Mouse (Mus musculus): ENCODE data around the gene Lrrc8b.

Lrrc8b gene

GRCm38 (mm10) chr5:105415198-105415791, at the start of gene Lrrc8b:
Lrrc8b (plus strand) TSS chr5:105415775.
- ChIA-PET CTCF (interaction anchor here in 3 of 4 experiments (0.6 to 1.7 kb wide), 4 partner anchors 10 to 1570 kb away, joined by 3 to 7 read pairs (median 4); no protein-coding TSS in a partner anchor), POLR2A (interaction anchor here in 3 of 4 experiments (0.8 to 1.9 kb wide), 17 partner anchors 10 to 807 kb away, joined by 3 to 7 read pairs (median 4); no protein-coding TSS in a partner anchor)

- ChIA-PET POLR2A (interaction anchor here in 2 of 4 experiments (0.6 to 0.7 kb wide), 2 partner anchors 192 to 412 kb away, joined by 3 to 4 read pairs; no protein-coding TSS in a partner anchor), CTCF (no interaction called here)
Measured at GRCm38 (mm10) chr5:105381482-105381881, 34.1 kb upstream of the Lrrc8b start.

GRCm38 (mm10) chr5:105390346-105390745, 25.2 kb upstream of the Lrrc8b start:
- ChIA-PET POLR2A (interaction anchor here in 2 of 4 experiments (0.7 kb wide), 2 partner anchors 283 to 345 kb away, joined by 3 to 4 read pairs; no protein-coding TSS in a partner anchor), CTCF (interaction anchor here in 1 of 4 experiments (0.7 kb wide), 1 partner anchor 269 kb away, joined by 6 read pairs; no protein-coding TSS in a partner anchor)

- POLR2A ChIA-PET: interaction anchor here in 1 of 4 experiments (0.7 kb wide), 1 partner anchor 144 kb away, joined by 6 read pairs; no protein-coding TSS in a partner anchor
- CTCF ChIA-PET: no interaction called here
Measured at GRCm38 (mm10) chr5:105393731-105394130, 21.8 kb upstream of the Lrrc8b start.

- POLR2A ChIA-PET: no interaction called here
- CTCF ChIA-PET: no interaction called here
Measured at GRCm38 (mm10) chr5:105395188-105395587, 20.4 kb upstream of the Lrrc8b start.

GRCm38 (mm10) chr5:105398966-105399365, 16.6 kb upstream of the Lrrc8b start:
- ChIA-PET POLR2A (interaction anchor here in 1 of 4 experiments (0.6 to 1.7 kb wide), 2 partner anchors 19 to 97 kb away, joined by 4 to 5 read pairs; no protein-coding TSS in a partner anchor), CTCF (interaction anchor here in 2 of 4 experiments (1.2 to 1.9 kb wide), 4 partner anchors 10 to 469 kb away, joined by 3 to 7 read pairs (median 4); partner anchors contain the start of gene Lrrc8b (in 1 of the 2))

GRCm38 (mm10) chr5:105399631-105400423, 15.7 kb upstream of the Lrrc8b start:
- POLR2A ChIA-PET: interaction anchor here in 1 of 4 experiments (0.6 to 1.7 kb wide), 3 partner anchors 80 to 422 kb away, joined by 3 to 5 read pairs (median 4); no protein-coding TSS in a partner anchor

GRCm38 (mm10) chr5:105400424-105401375, 14.9 kb upstream of the Lrrc8b start:
- POLR2A ChIA-PET: interaction anchor here in 1 of 4 experiments (1.1 to 1.7 kb wide), 2 partner anchors 79 to 95 kb away, joined by 3 to 5 read pairs; no protein-coding TSS in a partner anchor
- CTCF ChIA-PET: interaction anchor here in 3 of 4 experiments (0.6 to 2.6 kb wide), 8 partner anchors 14 to 1959 kb away, joined by 3 to 12 read pairs (median 4); partner anchors contain the start of gene Lrrc8b (in 1 of the 3)

More at GRCm38 (mm10) chr5:105399631-105400423, 15.7 kb upstream of the Lrrc8b start:
- CTCF ChIA-PET: interaction anchor here in 2 of 4 experiments (1.0 to 2.6 kb wide), 9 partner anchors 11 to 469 kb away, joined by 3 to 12 read pairs (median 4); partner anchors contain the start of gene Lrrc8b (in 1 of the 2)

GRCm38 (mm10) chr5:105401536-105401935, 14.0 kb upstream of the Lrrc8b start:
- ChIA-PET POLR2A (no interaction called here), CTCF (interaction anchor here in 3 of 4 experiments (0.6 to 2.6 kb wide), 3 partner anchors 253 to 280 kb away, joined by 3 to 12 read pairs (median 7); no protein-coding TSS in a partner anchor)

GRCm38 (mm10) chr5:105404961-105405360, 10.6 kb upstream of the Lrrc8b start:
- POLR2A ChIA-PET: interaction anchor here in 1 of 4 experiments (1.3 to 1.4 kb wide), 3 partner anchors 87 to 114 kb away, joined by 3 to 4 read pairs (median 4); partner anchors contain the start of gene Lrrc8c

GRCm38 (mm10) chr5:105407661-105408060, 7.9 kb upstream of the Lrrc8b start:
- ChIA-PET POLR2A (no interaction called here), CTCF (interaction anchor here in 2 of 4 experiments (0.9 to 1.2 kb wide), 4 partner anchors 84 to 300 kb away, joined by 3 to 5 read pairs (median 3); no protein-coding TSS in a partner anchor)

More at GRCm38 (mm10) chr5:105404961-105405360, 10.6 kb upstream of the Lrrc8b start:
- CTCF ChIA-PET: interaction anchor here (0.6 to 2.7 kb wide), 39 partner anchors 9 to 684 kb away, joined by 3 to 27 read pairs (median 4); partner anchors contain the start of gene Lrrc8c (in 1 of the 4)

GRCm38 (mm10) chr5:105409092-105409491, 6.5 kb upstream of the Lrrc8b start:
- ChIA-PET CTCF (interaction anchor here in 1 of 4 experiments (0.9 kb wide), 1 partner anchor 235 kb away, joined by 3 read pairs; no protein-coding TSS in a partner anchor), POLR2A (interaction anchor here in 1 of 4 experiments (1.0 to 1.2 kb wide), 2 partner anchors 86 to 448 kb away, joined by 3 read pairs; no protein-coding TSS in a partner anchor)

- POLR2A ChIA-PET: no interaction called here
Measured at GRCm38 (mm10) chr5:105410521-105411293, 4.9 kb upstream of the Lrrc8b start.

GRCm38 (mm10) chr5:105411294-105411570, 4.3 kb upstream of the Lrrc8b start:
- POLR2A ChIA-PET: no interaction called here
- CTCF ChIA-PET: no interaction called here

More at GRCm38 (mm10) chr5:105410521-105411293, 4.9 kb upstream of the Lrrc8b start:
- CTCF ChIA-PET: no interaction called here

- CTCF ChIA-PET: no interaction called here
- POLR2A ChIA-PET: no interaction called here
Measured at GRCm38 (mm10) chr5:105411768-105412167, 3.8 kb upstream of the Lrrc8b start.

GRCm38 (mm10) chr5:105412634-105413033, 2.9 kb upstream of the Lrrc8b start:
- ChIA-PET CTCF (no interaction called here), POLR2A (interaction anchor here in 1 of 4 experiments (0.6 kb wide), 1 partner anchor 677 kb away, joined by 3 read pairs; no protein-coding TSS in a partner anchor)

Measured in embryonic stem cell, embryonic (primary cell).